Mouse (Mus musculus) common myeloid progenitor, adult 5-6 weeks (primary cell): ENCODE measurements around the gene Sema4b. TPM values are rescaled to one million over a fixed set of nuclear protein-coding genes. Genes with fewer than 3 reads are reported as not detected.

Source experiments
- ATAC-seq: replicated peaks from 2 replicates; pipeline ENCODE4 v1.8.0; 2016; ENCODE audit warnings: low read depth, mild to moderate bottlenecking, moderate TSS enrichment, inconsistent platforms; ENCODE audit not compliant: poor library complexity, severe bottlenecking
- total RNA-seq: library from RNA; stranded (forward); fragments of 200-1000, 187-1606 nt; gene quantifications from 2 replicates; pipeline ENCODE4 v1.2.3, GENCODE M21; 2017

The Sema4b gene
- total RNA-seq, 1 experiment from 2014 or later, result 6.3 TPM

- ATAC-seq, result peak; percentile 44; the same call in 1 of the 2 replicates
Measured at GRCm38 (mm10) chr7:80172069-80172956, 14.3 kb upstream of the Sema4b start.

- no peak for ATAC-seq
Measured at GRCm38 (mm10) chr7:80176159-80176558, 10.5 kb upstream of the Sema4b start.

- no peak for ATAC-seq
Measured at GRCm38 (mm10) chr7:80177438-80177837, 9.2 kb upstream of the Sema4b start.

GRCm38 (mm10) chr7:80178037-80178729, 8.5 kb upstream of the Sema4b start:
- ATAC-seq, result no peak

GRCm38 (mm10) chr7:80179327-80179726, 7.3 kb upstream of the Sema4b start:
- ATAC-seq, result no peak

GRCm38 (mm10) chr7:80179790-80180189, 6.9 kb upstream of the Sema4b start:
- peak; percentile 30; the same call in 1 of the 2 replicates for ATAC-seq

GRCm38 (mm10) chr7:80180202-80180601, 6.4 kb upstream of the Sema4b start:
- ATAC-seq, result no peak

- ATAC-seq, result no peak
Measured at GRCm38 (mm10) chr7:80181078-80181477, 5.6 kb upstream of the Sema4b start.

GRCm38 (mm10) chr7:80182139-80182538, 4.5 kb upstream of the Sema4b start:
- no peak for ATAC-seq

GRCm38 (mm10) chr7:80183466-80183865, 3.2 kb upstream of the Sema4b start:
- no peak for ATAC-seq

GRCm38 (mm10) chr7:80183969-80184368, 2.7 kb upstream of the Sema4b start:
- no peak for ATAC-seq

GRCm38 (mm10) chr7:80184551-80184950, 2.1 kb upstream of the Sema4b start:
- ATAC-seq, result no peak

- ATAC-seq, result no peak
Measured at GRCm38 (mm10) chr7:80184968-80185367, 1.7 kb upstream of the Sema4b start.

GRCm38 (mm10) chr7:80186021-80186420, 620 bp upstream of the Sema4b start:
- ATAC-seq, result no peak

- no peak for ATAC-seq
Measured at GRCm38 (mm10) chr7:80187501-80187900, 860 bp downstream of the Sema4b start.

GRCm38 (mm10) chr7:80188579-80189125, 2.0 kb downstream of the Sema4b start:
- no peak for ATAC-seq

- no peak for ATAC-seq
Measured at GRCm38 (mm10) chr7:80189147-80189933, 2.7 kb downstream of the Sema4b start.

- peak; percentile 71 for ATAC-seq
Measured at GRCm38 (mm10) chr7:80191455-80191854, 4.8 kb downstream of the Sema4b start.

- ATAC-seq, result peak; percentile 75
Measured at GRCm38 (mm10) chr7:80192226-80193061, 5.8 kb downstream of the Sema4b start.
